ENCODE assay signal across 17 mouse cellular contexts in genomic region chr4:55117839-55118487, GRCm38 (mm10).
"Had no signal": no experiment of that assay in that cellular context is flagged by ENCODE, and none has a peak within 500 bp of the region (broad histone marks: within the 10 kb centered on the region; RNA-seq: fewer than 3 reads in every experiment).

No protein-coding gene starts in this region.

- H3K27ac ChIP-seq: kidney, embryonic 15.5 days; limb, embryonic 12.5 days; liver, embryonic 13.5 days; lung, embryonic 15.5 days; midbrain, embryonic 10.5 days; stomach, embryonic 15.5 days had no signal

- H3K4me1 ChIP-seq: kidney, embryonic 15.5 days; limb, embryonic 12.5 days; liver, embryonic 13.5 days; lung, embryonic 15.5 days; stomach, embryonic 15.5 days had no signal

- H3K36me3 ChIP-seq: kidney, embryonic 15.5 days; limb, embryonic 12.5 days; liver, embryonic 13.5 days; lung, embryonic 15.5 days; midbrain, embryonic 10.5 days; stomach, embryonic 15.5 days had no signal

- H3K4me3 ChIP-seq: kidney, embryonic 15.5 days; limb, embryonic 12.5 days; liver, embryonic 13.5 days; lung, embryonic 15.5 days; midbrain, embryonic 10.5 days; stomach, embryonic 15.5 days had no signal

- H3K9ac ChIP-seq: kidney, embryonic 15.5 days; limb, embryonic 12.5 days; liver, embryonic 13.5 days; liver, postnatal 0 days; lung, embryonic 15.5 days; stomach, embryonic 15.5 days had no signal

- DNase-seq: kidney, adult 2 months; kidney, postnatal 14 days; layer of hippocampus, adult 9-11 months; layer of hippocampus, postnatal 36 days; liver; liver, embryonic 13.5 days; liver, postnatal 0 days; lung, postnatal 14 days; right cerebral cortex, postnatal 4 days; thymus, adult 2 months; thymus, postnatal 4 days had no signal

- H3K4me2 ChIP-seq: kidney, embryonic 15.5 days; limb, embryonic 12.5 days; liver, embryonic 13.5 days; lung, embryonic 15.5 days; stomach, embryonic 15.5 days had no signal

- H3K9me3 ChIP-seq: kidney, embryonic 15.5 days; limb, embryonic 12.5 days; liver, embryonic 13.5 days; lung, embryonic 15.5 days; midbrain, embryonic 10.5 days; stomach, embryonic 15.5 days had no signal

- ATAC-seq: liver, postnatal 0 days; midbrain, embryonic 16.5 days had no signal

- H3K27me3 ChIP-seq: kidney, embryonic 15.5 days; limb, embryonic 12.5 days; liver, embryonic 13.5 days; lung, embryonic 15.5 days; stomach, embryonic 15.5 days had no signal
